Mouse (Mus musculus) neural tube, embryonic 10.5 days (tissue): ENCODE data around the gene Nav2.

Source experiments
- DNase-seq: peaks from one replicate; pipeline ENCODE4 v3.0.0-alpha.2; 2017; ENCODE audit warnings: low spot score; ENCODE audit errors: extremely low spot score

The Nav2 gene

GRCm38 (mm10) chr7:49544775-49545705 is 636.5 kb downstream of the Nav2 start:
- DNase-seq = peak; percentile 33

GRCm38 (mm10) chr7:49545706-49546097 is 637.2 kb downstream of the Nav2 start:
- no peak for DNase-seq

- no peak for DNase-seq
These were observed 639.9 kb downstream of the Nav2 start for GRCm38 (mm10) chr7:49548397-49548796.

- no peak for DNase-seq
These were observed 644.9 kb downstream of the Nav2 start for GRCm38 (mm10) chr7:49553236-49553981.

GRCm38 (mm10) chr7:49558240-49558640 is 649.7 kb downstream of the Nav2 start:
- no peak for DNase-seq

- DNase-seq = no peak
These were observed 650.4 kb downstream of the Nav2 start for GRCm38 (mm10) chr7:49558895-49559294.

GRCm38 (mm10) chr7:49560012-49560411 is 651.5 kb downstream of the Nav2 start:
- DNase-seq = no peak

GRCm38 (mm10) chr7:49562404-49562803 is 653.9 kb downstream of the Nav2 start:
- no peak for DNase-seq

GRCm38 (mm10) chr7:49562851-49563250 is 654.3 kb downstream of the Nav2 start:
- DNase-seq = no peak

- no peak for DNase-seq
These were observed 656.6 kb downstream of the Nav2 start for GRCm38 (mm10) chr7:49565084-49565483.

GRCm38 (mm10) chr7:49565798-49566197 is 657.3 kb downstream of the Nav2 start:
- DNase-seq = no peak

- DNase-seq = peak; percentile 24
These were observed 659.0 kb downstream of the Nav2 start for GRCm38 (mm10) chr7:49567346-49568034.

- no peak for DNase-seq
These were observed 661.1 kb downstream of the Nav2 start for GRCm38 (mm10) chr7:49569646-49570045.

- DNase-seq = no peak
These were observed 663.1 kb downstream of the Nav2 start for GRCm38 (mm10) chr7:49571606-49572005.

- no peak for DNase-seq
These were observed 666.7 kb downstream of the Nav2 start for GRCm38 (mm10) chr7:49575226-49575625.

- DNase-seq = no peak
These were observed 668.6 kb downstream of the Nav2 start for GRCm38 (mm10) chr7:49577096-49577495.

GRCm38 (mm10) chr7:49581951-49582350 is 673.4 kb downstream of the Nav2 start:
- DNase-seq = no peak

GRCm38 (mm10) chr7:49582551-49582950 is 674.0 kb downstream of the Nav2 start:
- no peak for DNase-seq

GRCm38 (mm10) chr7:49583176-49583575 is 674.7 kb downstream of the Nav2 start:
- no peak for DNase-seq

- DNase-seq = no peak
These were observed 678.1 kb downstream of the Nav2 start for GRCm38 (mm10) chr7:49586530-49587120.

GRCm38 (mm10) chr7:49589635-49590034 is 681.1 kb downstream of the Nav2 start:
- DNase-seq = no peak
